Mouse (Mus musculus) forebrain, embryonic 13.5 days (tissue): ENCODE results near the gene H2-Eb1. TPM values are rescaled to one million over a fixed set of nuclear protein-coding genes. Genes with fewer than 3 reads are reported as not detected.
A peak's percentile ranks its signal among the peaks of the same experiment; 100 is the strongest.

ENCODE experiments used
- ATAC-seq: fragments of 200-750 bp; cut with Nextera tagmentation; 2 replicates; pipeline ENCODE4 v1.8.0; 2017
- H3K27ac ChIP-seq: fragments of 300-500 bp; sonication (generic); 2 replicates; pipeline ENCODE4 v1.5.1; 2015; ENCODE audit warnings: inconsistent platforms, mild to moderate bottlenecking, moderate library complexity
- H3K27me3 ChIP-seq: fragments of 300-500 bp; sonication (generic); 2 replicates; pipeline ENCODE4 v1.6.1; 2015; ENCODE audit warnings: mild to moderate bottlenecking, inconsistent platforms
- H3K36me3 ChIP-seq: fragments of 300-500 bp; sonication (generic); 2 replicates; pipeline ENCODE4 v1.6.1; 2015; ENCODE audit warnings: mild to moderate bottlenecking, inconsistent platforms; ENCODE audit not compliant: poor library complexity, severe bottlenecking
- H3K4me1 ChIP-seq: fragments of 300-500 bp; sonication (generic); 2 replicates; pipeline ENCODE4 v1.6.1; 2015; ENCODE audit warnings: inconsistent platforms
- H3K4me2 ChIP-seq: fragments of 300-500 bp; sonication (generic); 2 replicates; pipeline ENCODE4 v1.6.1; 2015; ENCODE audit warnings: inconsistent platforms, mild to moderate bottlenecking, moderate library complexity
- H3K4me3 ChIP-seq: fragments of 300-500 bp; sonication (generic); 2 replicates; pipeline ENCODE4 v1.5.1; 2015; ENCODE audit warnings: mild to moderate bottlenecking, inconsistent platforms
- H3K9ac ChIP-seq: fragments of 300-500 bp; sonication (generic); 2 replicates; pipeline ENCODE4 v1.6.1; 2015; ENCODE audit warnings: mild to moderate bottlenecking, inconsistent platforms
- H3K9me3 ChIP-seq: fragments of 300-500 bp; sonication (generic); replicated peaks from 2 replicates; pipeline ENCODE4 v1.6.1; 2016; ENCODE audit warnings: inconsistent platforms
- WGBS: fragments of 180-500 bp; shearing (Covaris S2); methylation state at CpG from one replicate; pipeline ENCODE4 v1.1.7; 2015; 5-methylcytosine and 5-hydroxymethylcytosine counted together
- polyA plus RNA-seq: library from polyadenylated mRNA; unstranded; fragments of >200 nt; fragmentation: Nextera tagmentation; extraction: Ambion mirVana; gene quantifications from 2 replicates; pipeline ENCODE4 v1.2.1, GENCODE M21; 2015

H2-Eb1 gene
- polyA plus RNA-seq, 1 experiment from 2014 or later = 1.6 TPM

DNA sequence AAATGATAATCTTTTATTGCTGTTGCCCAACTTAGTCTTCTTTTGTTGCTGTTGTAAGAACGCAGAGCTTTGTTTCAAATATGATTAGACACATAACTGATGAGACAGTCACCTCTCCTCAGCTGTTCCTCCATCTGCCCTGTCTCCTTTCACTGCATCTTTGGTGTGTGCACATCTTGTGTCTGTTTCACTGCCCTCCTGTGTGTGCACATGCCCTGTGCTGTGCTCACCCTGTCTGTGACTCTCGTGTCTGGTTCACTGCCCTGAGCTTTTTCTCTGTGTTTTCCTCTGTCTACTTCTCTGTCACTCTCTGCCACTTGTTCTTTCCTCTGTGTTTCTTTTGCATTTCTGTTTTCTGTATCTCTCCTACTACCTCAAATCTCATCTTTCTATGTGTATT is 35.4 kb upstream of the H2-Eb1 start:
- no peaks in the 10 kb centered on the region for H3K36me3 ChIP-seq
- no peak for ATAC-seq
- H3K4me2 ChIP-seq = no peak overlapping the region
- H3K27ac ChIP-seq = no peak overlapping the region
- no peak overlapping the region for H3K9ac ChIP-seq
- 92% methylated on average over 2 of the region's 2 CpGs for WGBS
- H3K27me3 ChIP-seq = peaks cover 16% of the 10 kb centered on the region
- peaks cover under 1% of the 10 kb centered on the region; the same call in 1 of the 2 replicates for H3K4me1 ChIP-seq
- no peaks in the 10 kb centered on the region for H3K9me3 ChIP-seq
- H3K4me3 ChIP-seq = no peak overlapping the region

DNA sequence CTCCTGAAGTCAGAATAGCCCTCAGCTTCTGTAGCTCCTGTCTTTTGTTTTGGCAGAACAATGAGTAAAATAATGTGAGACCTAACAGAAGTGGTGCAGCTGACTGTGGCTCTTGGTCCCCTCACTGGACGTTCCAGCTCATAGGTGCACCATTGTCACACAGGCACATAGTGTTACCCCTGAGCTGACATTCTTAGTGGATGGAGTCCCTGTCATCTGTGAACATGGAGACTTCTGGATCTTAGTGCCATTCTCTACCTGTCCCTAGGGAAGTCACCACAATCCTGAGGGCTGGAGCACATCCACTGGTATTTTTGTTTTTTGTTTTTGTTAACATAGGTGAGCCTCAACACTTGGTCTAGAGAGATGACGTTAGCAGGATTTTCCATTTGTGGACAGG is 34.7 kb upstream of the H2-Eb1 start:
- peaks cover 12% of the 10 kb centered on the region for H3K27me3 ChIP-seq
- no peak overlapping the region for H3K27ac ChIP-seq
- H3K9ac ChIP-seq = no peak overlapping the region
- no peak overlapping the region for H3K4me3 ChIP-seq
- no peak overlapping the region for H3K4me2 ChIP-seq
- WGBS = 75% methylated on average over 2 of the region's 2 CpGs
- no peaks in the 10 kb centered on the region for H3K4me1 ChIP-seq
- no peaks in the 10 kb centered on the region for H3K36me3 ChIP-seq
- no peaks in the 10 kb centered on the region for H3K9me3 ChIP-seq
- ATAC-seq = no peak

DNA sequence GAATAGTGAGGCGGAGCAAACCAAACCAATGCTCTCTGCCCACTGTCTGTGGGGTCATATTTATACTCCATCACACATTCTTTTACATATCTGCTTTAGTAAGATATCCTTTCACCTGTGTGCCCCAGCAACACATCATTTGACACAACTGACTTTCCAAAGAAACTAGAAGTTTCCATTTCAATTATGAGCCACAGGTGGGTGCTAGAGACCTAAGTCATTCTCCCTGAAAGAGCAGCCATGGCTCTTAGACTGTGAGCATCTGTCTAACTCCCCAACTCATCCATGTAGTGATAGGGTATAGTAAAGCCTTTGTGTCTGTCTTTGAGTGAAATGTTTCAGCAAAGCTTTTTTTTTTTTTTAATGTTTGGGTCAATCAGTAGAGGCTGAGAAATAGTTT is 33.6 kb upstream of the H2-Eb1 start:
- Histone ChIP-seq H3K4me3 (no peak overlapping the region), H3K4me2 (no peak overlapping the region), H3K4me1 (no peaks in the 10 kb centered on the region), H3K27me3 (peaks cover 6% of the 10 kb centered on the region), H3K27ac (no peak overlapping the region), H3K36me3 (no peaks in the 10 kb centered on the region), H3K9me3 (no peaks in the 10 kb centered on the region; the same call in 1 of the 2 replicates), H3K9ac (no peak overlapping the region)
- 82% methylated on average over 1 of the region's 1 CpGs for WGBS
- ATAC-seq = no peak

DNA sequence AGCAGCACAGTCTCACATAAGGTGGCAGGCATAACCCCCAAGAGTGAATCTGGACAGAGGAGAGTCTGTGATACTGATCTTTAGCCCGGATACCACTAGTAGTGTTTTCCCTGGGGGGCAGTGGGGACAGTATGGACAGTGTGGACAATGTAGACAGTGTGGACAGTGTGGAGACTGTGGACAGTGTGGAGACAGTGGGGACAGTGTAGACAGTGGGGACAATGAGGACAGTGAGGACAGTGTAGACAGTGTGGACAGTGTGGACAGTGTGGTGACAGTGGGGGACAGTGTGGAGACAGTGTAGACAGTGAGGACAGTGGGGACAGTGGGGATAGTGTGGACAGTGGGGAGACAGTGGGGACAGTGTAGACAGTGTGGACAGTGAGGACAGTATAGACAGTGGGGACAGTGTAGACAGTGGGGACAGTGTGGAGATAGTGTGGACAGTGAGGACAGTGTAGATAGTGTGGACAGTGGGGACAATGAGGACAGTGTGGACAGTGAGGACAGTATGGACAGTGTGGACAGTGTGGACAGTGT is 25.1 kb upstream of the H2-Eb1 start:
- Histone ChIP-seq H3K4me1 (no peaks in the 10 kb centered on the region), H3K36me3 (no peaks in the 10 kb centered on the region), H3K4me2 (no peak overlapping the region), H3K27me3 (peaks cover 5% of the 10 kb centered on the region; the same call in 1 of the 2 replicates), H3K9me3 (no peaks in the 10 kb centered on the region; the same call in 1 of the 2 replicates), H3K27ac (no peak overlapping the region), H3K9ac (no peak overlapping the region), H3K4me3 (no peak overlapping the region)
- WGBS = 71% methylated on average over 1 of the region's 1 CpGs
- ATAC-seq = no peak

DNA sequence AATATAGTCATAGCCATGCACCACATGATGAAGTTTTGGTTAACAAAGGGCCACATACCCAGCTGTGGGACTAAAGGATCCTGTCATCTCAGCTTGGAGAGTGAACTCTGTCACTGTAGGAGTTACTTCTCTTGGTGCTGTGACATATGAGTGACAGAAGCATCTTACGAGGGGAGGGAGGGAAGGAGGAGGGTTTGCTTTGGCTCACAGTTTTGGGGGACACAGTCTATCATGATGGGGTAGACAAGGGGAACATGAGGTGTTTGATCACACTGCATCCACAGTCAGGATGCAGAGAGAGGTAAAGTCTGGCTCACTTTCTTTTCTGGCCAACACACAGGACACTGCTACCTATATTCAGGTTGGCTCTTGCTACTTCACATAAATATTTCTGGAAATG is 23.8 kb upstream of the H2-Eb1 start:
- Histone ChIP-seq H3K27me3 (peaks cover 5% of the 10 kb centered on the region; the same call in 1 of the 2 replicates), H3K9me3 (no peaks in the 10 kb centered on the region; the same call in 1 of the 2 replicates), H3K4me1 (no peaks in the 10 kb centered on the region), H3K9ac (no peak overlapping the region), H3K27ac (no peak overlapping the region), H3K4me2 (no peak overlapping the region), H3K36me3 (no peaks in the 10 kb centered on the region), H3K4me3 (no peak overlapping the region)
- no peak for ATAC-seq
- 85% methylated on average over 1 of the region's 1 CpGs for WGBS

DNA sequence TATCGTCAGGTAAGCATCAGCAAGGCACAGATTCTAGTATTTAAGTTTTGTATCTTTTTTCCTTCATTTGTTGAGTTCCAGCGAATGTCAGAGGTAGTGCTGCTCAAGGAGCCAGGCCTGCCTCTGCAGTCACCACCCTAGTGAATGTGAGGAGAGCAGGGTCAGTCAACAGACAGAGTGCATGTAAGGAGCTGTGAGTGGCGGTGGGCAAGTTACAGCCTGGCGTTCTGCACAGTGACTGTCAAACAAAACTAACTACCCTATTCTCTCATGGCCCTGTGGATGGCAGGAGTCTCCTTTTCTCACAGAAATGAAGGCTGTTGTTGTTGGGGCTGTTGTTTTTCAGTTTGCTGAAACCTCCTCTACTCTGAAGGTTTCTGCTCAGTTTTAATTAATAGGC is 20.3 kb upstream of the H2-Eb1 start:
- Histone ChIP-seq H3K4me1 (no peaks in the 10 kb centered on the region), H3K4me2 (no peak overlapping the region), H3K27me3 (peaks cover 5% of the 10 kb centered on the region; the same call in 1 of the 2 replicates), H3K27ac (no peak overlapping the region), H3K9me3 (no peaks in the 10 kb centered on the region), H3K4me3 (no peak overlapping the region), H3K9ac (no peak overlapping the region), H3K36me3 (no peaks in the 10 kb centered on the region)
- 77% methylated on average over 4 of the region's 4 CpGs for WGBS
- ATAC-seq = no peak

DNA sequence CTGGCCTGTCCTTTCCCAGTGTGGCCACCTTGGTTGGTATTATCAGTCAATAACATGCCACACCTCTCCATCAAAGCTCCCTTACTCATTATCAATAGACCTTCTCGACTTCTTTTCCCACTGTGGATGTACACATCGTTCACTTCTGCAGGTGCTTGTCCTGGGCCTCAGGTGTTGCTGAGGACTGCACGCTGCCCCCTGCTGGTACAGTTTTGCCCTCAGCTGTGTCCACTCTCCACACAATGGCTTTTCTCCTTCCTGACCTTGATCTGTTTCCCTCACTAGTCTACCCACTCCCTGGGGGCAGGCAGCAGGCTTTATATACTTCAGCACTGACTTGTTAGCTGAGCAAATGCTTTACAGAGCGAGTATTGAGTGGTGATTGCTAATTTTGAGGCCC is 19.8 kb upstream of the H2-Eb1 start:
- no peak overlapping the region for H3K4me2 ChIP-seq
- H3K36me3 ChIP-seq = no peaks in the 10 kb centered on the region
- H3K9ac ChIP-seq = no peak overlapping the region
- no peak overlapping the region for H3K4me3 ChIP-seq
- H3K27ac ChIP-seq = no peak overlapping the region
- H3K27me3 ChIP-seq = peaks cover 5% of the 10 kb centered on the region; the same call in 1 of the 2 replicates
- ATAC-seq = no peak
- H3K9me3 ChIP-seq = no peaks in the 10 kb centered on the region
- 35% methylated on average over 4 of the region's 4 CpGs for WGBS
- no peaks in the 10 kb centered on the region for H3K4me1 ChIP-seq

DNA sequence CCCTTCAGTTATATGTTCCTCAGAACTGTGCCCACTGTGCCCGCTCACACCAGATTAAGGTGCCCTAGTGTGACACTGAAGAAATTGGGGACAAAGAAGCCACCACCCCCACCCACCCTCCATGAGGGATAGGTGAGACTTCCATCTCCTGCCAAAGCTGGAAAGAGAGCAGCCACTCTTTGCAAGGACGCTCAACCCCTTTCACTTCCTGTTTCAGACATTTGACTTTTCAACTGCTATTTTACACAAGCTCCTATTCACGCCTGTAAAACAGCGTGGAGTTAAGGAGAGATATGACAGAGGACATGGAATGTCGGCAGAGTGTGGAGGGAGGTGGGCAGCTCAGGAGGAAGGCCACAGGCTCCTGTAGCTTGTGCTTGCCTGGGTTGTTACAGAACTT is 19.2 kb upstream of the H2-Eb1 start:
- no peaks in the 10 kb centered on the region for H3K4me1 ChIP-seq
- H3K4me2 ChIP-seq = no peak overlapping the region
- 79% methylated on average over 5 of the region's 5 CpGs for WGBS
- no peak overlapping the region for H3K4me3 ChIP-seq
- H3K27me3 ChIP-seq = no peaks in the 10 kb centered on the region
- no peaks in the 10 kb centered on the region for H3K36me3 ChIP-seq
- H3K9ac ChIP-seq = no peak overlapping the region
- no peaks in the 10 kb centered on the region for H3K9me3 ChIP-seq
- no peak for ATAC-seq
- H3K27ac ChIP-seq = no peak overlapping the region

DNA sequence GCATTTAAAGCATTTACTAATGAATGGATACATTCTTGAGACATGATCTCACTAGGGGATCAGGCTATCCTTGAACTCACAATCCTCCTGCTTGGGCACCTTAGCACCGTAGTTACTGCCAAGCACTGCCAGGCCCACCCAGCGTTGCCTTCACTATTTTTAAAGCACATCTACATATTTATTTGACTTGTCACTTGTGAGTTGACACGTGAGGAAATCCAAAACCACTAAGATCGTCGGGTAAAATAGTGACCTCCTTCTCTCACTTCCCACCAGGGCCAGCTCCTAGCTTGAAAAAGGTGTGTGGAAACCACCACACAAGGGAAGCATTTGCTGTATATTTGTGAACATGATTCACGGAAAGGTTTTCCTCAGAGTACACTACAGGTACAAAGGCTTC is 18.7 kb upstream of the H2-Eb1 start:
- no peaks in the 10 kb centered on the region for H3K4me1 ChIP-seq
- H3K36me3 ChIP-seq = no peaks in the 10 kb centered on the region
- no peaks in the 10 kb centered on the region for H3K9me3 ChIP-seq
- H3K27me3 ChIP-seq = no peaks in the 10 kb centered on the region
- no peak for ATAC-seq
- 67% methylated on average over 6 of the region's 6 CpGs for WGBS
- H3K4me2 ChIP-seq = no peak overlapping the region
- no peak overlapping the region for H3K27ac ChIP-seq
- H3K9ac ChIP-seq = no peak overlapping the region
- H3K4me3 ChIP-seq = no peak overlapping the region

DNA sequence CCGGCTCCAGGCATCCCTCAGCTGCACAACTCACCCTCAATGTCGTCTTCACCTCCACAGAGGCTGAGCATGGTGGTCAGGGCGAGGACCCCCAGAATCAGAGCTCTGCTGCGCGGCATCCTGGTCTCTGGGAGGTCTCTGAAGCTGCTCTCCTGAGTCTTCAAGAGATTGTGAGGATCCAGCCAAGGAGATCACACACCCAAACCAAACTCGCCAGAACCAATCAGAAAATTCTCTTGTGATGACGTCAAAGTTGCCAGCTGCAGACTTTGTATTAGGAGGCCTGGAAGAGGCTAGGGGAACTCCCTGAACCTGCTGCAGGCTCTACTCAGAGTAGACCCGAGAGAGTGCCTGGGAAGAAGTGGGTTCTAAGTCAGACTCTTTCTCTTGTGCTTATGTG is 18.0 kb upstream of the H2-Eb1 start, which contains the start of gene H2-Aa:
H2-Aa (minus strand) TSS at position 176 of the 400 bp plus-strand sequence.
- Histone ChIP-seq H3K4me2 (no peak within 1 kb of the TSS), H3K27me3 (no peaks in the 10 kb centered on the region), H3K9ac (no peak within 1 kb of the TSS), H3K36me3 (no peaks in the 10 kb centered on the region), H3K4me3 (no peak within 1 kb of the TSS), H3K4me1 (no peaks in the 10 kb centered on the region), H3K9me3 (no peaks in the 10 kb centered on the region), H3K27ac (no peak within 1 kb of the TSS)
- peak; percentile 38; the same call in 1 of the 2 replicates for ATAC-seq
- 13% methylated on average over 8 of the region's 8 CpGs for WGBS

DNA sequence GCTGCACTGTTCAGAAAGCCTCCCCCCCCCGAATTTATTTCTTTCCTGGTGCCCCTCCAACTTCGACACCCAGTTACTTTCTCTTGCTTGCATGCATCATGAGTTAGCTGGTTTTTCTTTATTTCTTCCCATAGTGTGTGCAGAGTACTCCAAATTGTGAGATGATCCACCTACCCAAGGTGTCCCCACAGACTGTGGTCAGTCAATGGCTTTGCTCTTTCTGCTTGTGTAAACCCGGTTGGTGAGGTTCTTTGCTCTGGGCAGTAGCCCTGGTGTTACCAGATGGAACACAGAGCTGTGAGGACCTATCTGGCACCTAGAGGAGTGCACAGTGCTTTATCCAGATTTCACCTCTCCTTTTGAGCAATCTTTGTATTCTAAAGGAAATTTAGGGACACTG is 17.5 kb upstream of the H2-Eb1 start:
- WGBS = 79% methylated on average over 3 of the region's 3 CpGs
- Histone ChIP-seq H3K4me1 (no peaks in the 10 kb centered on the region), H3K4me2 (no peak overlapping the region), H3K4me3 (no peak overlapping the region), H3K36me3 (no peaks in the 10 kb centered on the region), H3K27ac (no peak overlapping the region), H3K27me3 (no peaks in the 10 kb centered on the region), H3K9ac (no peak overlapping the region), H3K9me3 (no peaks in the 10 kb centered on the region)
- ATAC-seq = no peak

DNA sequence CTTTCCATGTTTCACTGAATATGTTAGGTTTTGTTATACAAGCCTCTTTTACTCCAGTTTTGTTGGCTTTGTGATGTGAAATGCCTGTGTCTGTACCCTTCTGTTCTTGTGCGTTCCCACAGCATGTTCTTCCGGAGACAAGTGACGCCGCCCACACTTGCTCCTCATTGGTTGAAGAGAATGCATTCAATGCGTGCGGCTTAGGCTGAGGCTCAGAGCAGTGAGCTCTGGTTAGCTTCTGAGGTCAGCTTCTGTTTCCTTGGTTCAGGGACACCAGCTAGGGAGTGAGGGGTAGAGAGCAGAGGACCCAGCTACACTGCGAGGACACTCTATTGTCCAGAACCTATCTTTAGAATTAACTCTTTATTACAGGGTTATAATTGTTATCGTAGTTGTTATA is 14.1 kb upstream of the H2-Eb1 start:
- ATAC-seq = peak; percentile 97
- H3K4me3 ChIP-seq = no peak overlapping the region
- H3K4me1 ChIP-seq = no peaks in the 10 kb centered on the region
- 14% methylated on average over 8 of the region's 8 CpGs for WGBS
- no peaks in the 10 kb centered on the region for H3K9me3 ChIP-seq
- no peaks in the 10 kb centered on the region for H3K36me3 ChIP-seq
- H3K27ac ChIP-seq = no peak overlapping the region
- H3K27me3 ChIP-seq = no peaks in the 10 kb centered on the region
- H3K9ac ChIP-seq = no peak overlapping the region
- no peak overlapping the region for H3K4me2 ChIP-seq

DNA sequence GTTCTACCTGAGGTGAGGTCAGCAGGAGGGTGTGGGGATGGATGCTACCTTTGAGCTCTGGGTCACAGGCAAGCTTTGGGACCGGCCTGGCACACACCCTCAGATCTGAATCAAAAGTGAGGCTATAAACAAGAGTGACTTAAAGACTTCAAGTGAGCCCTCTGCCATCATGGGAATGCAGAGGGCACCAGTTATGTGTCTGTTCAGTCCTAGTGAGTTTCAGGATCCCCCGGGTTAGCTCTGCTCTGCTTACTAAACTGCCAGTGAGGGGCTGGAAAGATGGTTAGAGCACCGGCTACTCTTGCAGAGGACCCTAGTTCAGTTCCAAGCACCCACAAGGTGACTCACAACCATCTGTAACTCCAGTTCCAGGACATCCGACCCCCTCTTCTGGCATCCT is 13.1 kb upstream of the H2-Eb1 start:
- no peaks in the 10 kb centered on the region for H3K9me3 ChIP-seq
- 83% methylated on average over 4 of the region's 4 CpGs for WGBS
- ATAC-seq = no peak

More for the DNA sequence above, 13.1 kb upstream of the H2-Eb1 start:
- 0 out of 2 replicates have a peak, but pooled peaks cover under 1% of the 10 kb centered on the region for H3K4me1 ChIP-seq
- no peak overlapping the region for H3K4me3 ChIP-seq
- no peak overlapping the region for H3K4me2 ChIP-seq
- H3K9ac ChIP-seq = no peak overlapping the region
- no peaks in the 10 kb centered on the region for H3K36me3 ChIP-seq
- no peak overlapping the region for H3K27ac ChIP-seq
- no peaks in the 10 kb centered on the region for H3K27me3 ChIP-seq
